Mouse (Mus musculus) bone marrow, adult 2 months (tissue): ENCODE results near the gene Opn4.

Experiments
- CTCF ChIP-seq: fragments of 200-500 bp; IDR thresholded peaks from 2 replicates; pipeline ENCODE4 v1.5.1; 2011; ENCODE audit warnings: low read length, control low read depth; ENCODE audit not compliant: control insufficient read depth, insufficient read depth
- POLR2A ChIP-seq: fragments of 200-500 bp; IDR thresholded peaks from 2 replicates; pipeline ENCODE4 v1.6.1; 2011; ENCODE audit warnings: low read depth, mild to moderate bottlenecking, control low read depth, low read length, borderline replicate concordance; ENCODE audit not compliant: control insufficient read depth

- TF ChIP-seq CTCF: no peak
- TF ChIP-seq POLR2A: no peak
Observed at GRCm38 (mm10) chr14:34591741-34592535, 8.0 kb downstream of the Opn4 start.
